Mouse (Mus musculus) heart, adult 2 months (tissue): ENCODE results near the gene Slc35b2. TPM values are rescaled to one million over a fixed set of nuclear protein-coding genes. Genes with fewer than 3 reads are reported as not detected.

Experiments used
- DNase-seq, 2 experiments: peaks; one replicate each; pipeline ENCODE4 v3.0.0; 2021
- H3K27ac ChIP-seq: fragments of 200-600 bp; 2 replicates; pipeline ENCODE4 v1.8.1; 2022
- H3K27me3 ChIP-seq: fragments of 200-500 bp; 2 replicates; pipeline ENCODE4 v1.6.1; 2012; ENCODE audit warnings: mild to moderate bottlenecking, low read length, inconsistent platforms, mixed read lengths; ENCODE audit not compliant: control insufficient read depth, insufficient read depth
- H3K36me3 ChIP-seq: fragments of 200-500 bp; 2 replicates; pipeline ENCODE4 v1.6.1; 2012; ENCODE audit warnings: low read length, inconsistent platforms; ENCODE audit not compliant: control insufficient read depth, insufficient read depth
- H3K4me1 ChIP-seq: fragments of 200-500 bp; 2 replicates; pipeline ENCODE4 v1.6.1; 2011; ENCODE audit warnings: low read length; ENCODE audit not compliant: control insufficient read depth, insufficient read depth
- H3K4me3 ChIP-seq: fragments of 200-600 bp; 2 replicates; pipeline ENCODE4 v1.8.1; 2022
- H3K79me2 ChIP-seq: fragments of 200-500 bp; replicated peaks from 2 replicates; pipeline ENCODE4 v1.6.1; 2012; ENCODE audit warnings: mild to moderate bottlenecking, inconsistent platforms, low read length, moderate library complexity, mixed read lengths; ENCODE audit not compliant: control insufficient read depth, insufficient read depth
- H3K9ac ChIP-seq: fragments of 200-500 bp; 2 replicates; pipeline ENCODE4 v1.6.1; 2012; ENCODE audit warnings: low read depth, mild to moderate bottlenecking, control low read depth, inconsistent platforms, low read length, mixed read lengths
- CTCF ChIP-seq: fragments of 200-600 bp; IDR thresholded peaks from 2 replicates; pipeline ENCODE4 v1.8.1; 2022; ENCODE audit warnings: antibody characterized with exemption, mild to moderate bottlenecking, moderate library complexity
- EP300 ChIP-seq: fragments of 200-500 bp; IDR thresholded peaks from 2 replicates; pipeline ENCODE4 v1.6.1; 2011; ENCODE audit warnings: low read depth, low read length, control low read depth; ENCODE audit not compliant: insufficient read depth
- POLR2A ChIP-seq: fragments of 200-500 bp; IDR thresholded peaks from 2 replicates; pipeline ENCODE4 v1.6.1; 2011; ENCODE audit warnings: mild to moderate bottlenecking, low read depth, low read length, control low read depth; ENCODE audit not compliant: insufficient read depth
- WGBS: fragments of 180-500 bp; shearing (Covaris S2); methylation state at CpG from one replicate; pipeline ENCODE4 v1.1.7; 2018; 5-methylcytosine and 5-hydroxymethylcytosine counted together
- intact Hi-C: fragments of 180-260 bp; cut with DNase I; formaldehyde crosslinking; loops from one replicate; pipeline ENCODE4 v1.15.1; 2025
- polyA plus RNA-seq: library from polyadenylated mRNA; depleted of rRNA; stranded (reverse); fragments of >200 nt; gene quantifications from 2 replicates; pipeline ENCODE4 v1.2.3, GENCODE M21; 2012
- total RNA-seq, 2 experiments: library from RNA; stranded (reverse); gene quantifications; 2 replicates each; pipeline ENCODE4 v1.2.3; 2021

Gene Slc35b2
- total and polyA plus RNA-seq, 3 experiments = 23.4 to 45.1 (median 24.0) TPM

- H3K36me3 ChIP-seq = no peaks in the 10 kb centered on the region
- no peak for DNase-seq
- intact Hi-C loops = loop anchor here (2.0 kb wide), 1 partner anchor 14 kb away; no protein-coding TSS in a partner anchor
- H3K79me2 ChIP-seq = no peaks in the 10 kb centered on the region
- no peak overlapping the region for H3K4me3 ChIP-seq
- H3K9ac ChIP-seq = no peak overlapping the region
- peaks cover 17% of the 10 kb centered on the region for H3K4me1 ChIP-seq
- 27% methylated on average over 3 of the region's 3 CpGs for WGBS
- H3K27ac ChIP-seq = no peak overlapping the region
- TF ChIP-seq CTCF (no peak), EP300 (no peak), POLR2A (no peak)
- H3K27me3 ChIP-seq = no peaks in the 10 kb centered on the region
Observed at GRCm38 (mm10) chr17:45598891-45599290, 35.2 kb downstream of the Slc35b2 start.

- 24% methylated on average over 32 of the region's 32 CpGs for WGBS
- TF ChIP-seq POLR2A = no peak
- TF ChIP-seq EP300 = no peak
- TF ChIP-seq CTCF = peak; percentile 19; the same call in 1 of the 2 replicates
- intact Hi-C loops = loop anchor here (2.0 kb wide), 1 partner anchor 15 kb away; no protein-coding TSS in a partner anchor
- peak within 1 kb of the TSS; percentile 65 for H3K9ac ChIP-seq
- peaks cover 15% of the 10 kb centered on the region for H3K4me1 ChIP-seq
- DNase-seq = peak; percentile 78 to 80
- H3K79me2 ChIP-seq = no peaks in the 10 kb centered on the region
- H3K4me3 ChIP-seq = peak within 1 kb of the TSS; percentile 48
- no peaks in the 10 kb centered on the region for H3K27me3 ChIP-seq
- no peaks in the 10 kb centered on the region for H3K36me3 ChIP-seq
- peak within 1 kb of the TSS; percentile 43; the same call in 1 of the 2 replicates for H3K27ac ChIP-seq
Observed at GRCm38 (mm10) chr17:45599446-45600242, 36.0 kb downstream of the Slc35b2 start, which contains the start of gene Slc29a1. Gene Slc29a1 (minus strand): TSS chr17:45599606.

- Histone ChIP-seq H3K79me2 (no peaks in the 10 kb centered on the region), H3K9ac (no peak overlapping the region), H3K36me3 (no peaks in the 10 kb centered on the region), H3K27ac (no peak overlapping the region), H3K27me3 (no peaks in the 10 kb centered on the region), H3K4me3 (no peak overlapping the region), H3K4me1 (peaks cover 14% of the 10 kb centered on the region)
- WGBS = 79% methylated on average over 8 of the region's 8 CpGs
- TF ChIP-seq EP300 = no peak
- no peak for TF ChIP-seq CTCF
- no peak for TF ChIP-seq POLR2A
- DNase-seq = no peak
- intact Hi-C loops = no loop called here
Observed at GRCm38 (mm10) chr17:45600267-45600666, 36.6 kb downstream of the Slc35b2 start.

GRCm38 (mm10) chr17:45601325-45601724 lies 37.7 kb downstream of the Slc35b2 start:
- intact Hi-C loops = no loop called here
- H3K4me1 ChIP-seq = peaks cover 11% of the 10 kb centered on the region
- DNase-seq = peak in 1 of 2 experiments; percentile 20
- no peaks in the 10 kb centered on the region for H3K27me3 ChIP-seq
- WGBS = 43% methylated on average over 22 of the region's 22 CpGs
- TF ChIP-seq CTCF (no peak), POLR2A (no peak), EP300 (no peak)
- no peak overlapping the region for H3K9ac ChIP-seq
- no peak overlapping the region for H3K4me3 ChIP-seq
- H3K27ac ChIP-seq = no peak overlapping the region
- H3K36me3 ChIP-seq = no peaks in the 10 kb centered on the region
- no peaks in the 10 kb centered on the region for H3K79me2 ChIP-seq

- H3K9ac ChIP-seq = no peak within 1 kb of the TSS
- DNase-seq = peak in 1 of 2 experiments; percentile 33
- intact Hi-C loops = no loop called here
- H3K79me2 ChIP-seq = no peaks in the 10 kb centered on the region
- peaks cover 5% of the 10 kb centered on the region for H3K4me1 ChIP-seq
- no peak for TF ChIP-seq POLR2A
- TF ChIP-seq CTCF = no peak
- no peak for TF ChIP-seq EP300
- no peak within 1 kb of the TSS for H3K4me3 ChIP-seq
- no peaks in the 10 kb centered on the region for H3K36me3 ChIP-seq
- H3K27me3 ChIP-seq = no peaks in the 10 kb centered on the region
- H3K27ac ChIP-seq = no peak within 1 kb of the TSS
- WGBS = 60% methylated on average over 6 of the region's 6 CpGs
Observed at GRCm38 (mm10) chr17:45601877-45602304, 38.2 kb downstream of the Slc35b2 start, which contains the start of gene Mymx. Gene Mymx (minus strand): TSS chr17:45602102.

- DNase-seq = no peak
- Histone ChIP-seq H3K27me3 (no peaks in the 10 kb centered on the region), H3K4me1 (0 out of 2 replicates have a peak, but pooled peaks cover 2% of the 10 kb centered on the region), H3K79me2 (no peaks in the 10 kb centered on the region), H3K27ac (no peak overlapping the region), H3K9ac (no peak overlapping the region), H3K4me3 (no peak overlapping the region), H3K36me3 (no peaks in the 10 kb centered on the region)
- intact Hi-C loops = no loop called here
- WGBS = 92% methylated on average over 3 of the region's 3 CpGs
- no peak for TF ChIP-seq POLR2A
Observed at GRCm38 (mm10) chr17:45602984-45603383, 39.3 kb downstream of the Slc35b2 start.
